ENCODE assay signal across 11 mouse cellular contexts in genomic region chr5:89714552-89714951, GRCm38 (mm10).
DNase-seq lines count a peak whose midpoint lies in the region; ATAC-seq and TF ChIP-seq lines count a peak whose summit lies in the region.
"Had no signal": no experiment of that assay in that cellular context is flagged by ENCODE, and none has a peak within 500 bp of the region (broad histone marks: within the 10 kb centered on the region; RNA-seq: fewer than 3 reads in every experiment).

No protein-coding gene starts in this region.

- H3K27ac ChIP-seq in hindbrain, embryonic 11.5 days (ENCODE audit: low read depth, low read length): no peak overlapping the region
- no peak overlapping the region for H3K27ac ChIP-seq in hindbrain, embryonic 14.5 days
- no peak overlapping the region for H3K27ac ChIP-seq in liver, adult 2 months (replicated peaks; ENCODE audit: insufficient read depth, low read depth, low read length)
- H3K27ac ChIP-seq in liver, embryonic 11.5 days (ENCODE audit: low read depth, low read length): no peak overlapping the region
- no peak overlapping the region for H3K27ac ChIP-seq in liver, postnatal 0 days (ENCODE audit: low read depth)
- H3K27ac ChIP-seq in forebrain, embryonic 10.5 days: no peak overlapping the region
- H3K27ac ChIP-seq: embryonic facial prominence, embryonic 13.5 days had no signal

- H3K4me2 ChIP-seq in hindbrain, embryonic 11.5 days (replicated peaks; ENCODE audit: low read depth, low read length): no peak overlapping the region
- no peak overlapping the region for H3K4me2 ChIP-seq in hindbrain, embryonic 14.5 days (replicated peaks)
- H3K4me2 ChIP-seq in liver, embryonic 11.5 days: no peak overlapping the region
- no peak overlapping the region for H3K4me2 ChIP-seq in liver, postnatal 0 days (ENCODE audit: low read depth, low read length)
- H3K4me2 ChIP-seq: embryonic facial prominence, embryonic 13.5 days had no signal

- peak; percentile 19; the same call in 1 of the 2 replicates for TF ChIP-seq CTCF in liver, adult 2 months (IDR thresholded peaks at IDR 0.05; ENCODE audit: low read depth, low read length)
- TF ChIP-seq CTCF in brain, embryonic 14.5 days (IDR thresholded peaks at IDR 0.05; ENCODE audit: borderline replicate concordance, extremely low read depth, insufficient read depth, insufficient read length): peak; percentile 42; the same call in 1 of the 2 replicates
- peak; percentile 34; the same call in 1 of the 2 replicates for TF ChIP-seq CTCF in liver, postnatal 0 days (IDR thresholded peaks at IDR 0.05; ENCODE audit: low read depth)

- H3K9me3 ChIP-seq in hindbrain, embryonic 11.5 days (ENCODE audit: control insufficient read depth, low read length): no peaks in the 10 kb centered on the region
- H3K9me3 ChIP-seq in hindbrain, embryonic 14.5 days (ENCODE audit: control insufficient read depth, low read length): no peaks in the 10 kb centered on the region
- H3K9me3 ChIP-seq in liver, embryonic 11.5 days (ENCODE audit: control insufficient read depth, low read length): no peaks in the 10 kb centered on the region
- no peaks in the 10 kb centered on the region for H3K9me3 ChIP-seq in liver, postnatal 0 days (ENCODE audit: low read length)
- H3K9me3 ChIP-seq in forebrain, embryonic 10.5 days: no peaks in the 10 kb centered on the region
- H3K9me3 ChIP-seq: embryonic facial prominence, embryonic 13.5 days had no signal

- DNase-seq in hindbrain, embryonic 11.5 days (ENCODE audit: low spot score): peak; percentile 8
- DNase-seq in hindbrain, embryonic 14.5 days (ENCODE audit: low spot score): no peak
- peak; percentile 4 for DNase-seq in liver, adult 2 months (ENCODE audit: extremely low read depth, low read depth, low spot score)
- DNase-seq in liver, embryonic 11.5 days (ENCODE audit: low spot score): no peak
- DNase-seq in brain, embryonic 14.5 days (ENCODE audit: low read depth): peak; percentile 38
- DNase-seq in liver, postnatal 0 days: no peak
- no peak for DNase-seq in thymus, postnatal 14 days
- no peak for DNase-seq in forebrain, embryonic 10.5 days (ENCODE audit: extremely low spot score, low spot score)
- DNase-seq: adrenal gland, postnatal 25 days had no signal

- no peaks in the 10 kb centered on the region for H3K27me3 ChIP-seq in hindbrain, embryonic 11.5 days (ENCODE audit: control insufficient read depth, insufficient read depth, low read length)
- H3K27me3 ChIP-seq in hindbrain, embryonic 14.5 days (ENCODE audit: control insufficient read depth, insufficient read depth, low read length): no peaks in the 10 kb centered on the region
- no peaks in the 10 kb centered on the region for H3K27me3 ChIP-seq in liver, adult 2 months (ENCODE audit: control insufficient read depth, insufficient read depth, low read length)
- no peaks in the 10 kb centered on the region for H3K27me3 ChIP-seq in liver, embryonic 11.5 days (replicated peaks; ENCODE audit: control insufficient read depth, insufficient read depth, low read length)
- no peaks in the 10 kb centered on the region for H3K27me3 ChIP-seq in liver, postnatal 0 days (ENCODE audit: insufficient read depth, low read length)
- no peaks in the 10 kb centered on the region for H3K27me3 ChIP-seq in forebrain, embryonic 10.5 days (ENCODE audit: poor library complexity, severe bottlenecking)
- H3K27me3 ChIP-seq: embryonic facial prominence, embryonic 13.5 days had no signal

- no peaks in the 10 kb centered on the region for H3K4me1 ChIP-seq in hindbrain, embryonic 11.5 days (replicated peaks; ENCODE audit: control insufficient read depth, insufficient read depth, low read length)
- H3K4me1 ChIP-seq in hindbrain, embryonic 14.5 days (replicated peaks; ENCODE audit: control insufficient read depth, insufficient read depth, low read length): no peaks in the 10 kb centered on the region
- H3K4me1 ChIP-seq in liver, adult 2 months (ENCODE audit: control insufficient read depth, insufficient read depth, low read length): no peaks in the 10 kb centered on the region
- H3K4me1 ChIP-seq in liver, embryonic 11.5 days (replicated peaks; ENCODE audit: control insufficient read depth, insufficient read depth, low read length): no peaks in the 10 kb centered on the region
- H3K4me1 ChIP-seq in liver, postnatal 0 days (ENCODE audit: insufficient read depth): no peaks in the 10 kb centered on the region
- no peaks in the 10 kb centered on the region for H3K4me1 ChIP-seq in forebrain, embryonic 10.5 days
- H3K4me1 ChIP-seq: embryonic facial prominence, embryonic 13.5 days had no signal

- no peaks in the 10 kb centered on the region for H3K79me2 ChIP-seq in liver, adult 2 months (ENCODE audit: control insufficient read depth, insufficient read depth, low read length)

- no peak for TF ChIP-seq POLR2A in liver, adult 2 months (IDR thresholded peaks at IDR 0.05; ENCODE audit: extremely low read depth, insufficient read depth, low read length)
- no peak for TF ChIP-seq POLR2A in brain, embryonic 14.5 days (IDR thresholded peaks at IDR 0.05; ENCODE audit: borderline replicate concordance, extremely low read depth, insufficient read depth, insufficient read length, poor library complexity, severe bottlenecking)

- H3K4me3 ChIP-seq in hindbrain, embryonic 11.5 days (ENCODE audit: low read depth, low read length): no peak overlapping the region
- H3K4me3 ChIP-seq in hindbrain, embryonic 14.5 days (replicated peaks; ENCODE audit: low read length): no peak overlapping the region
- H3K4me3 ChIP-seq in liver, adult 2 months (ENCODE audit: insufficient read depth, low read depth, low read length): no peak overlapping the region
- no peak overlapping the region for H3K4me3 ChIP-seq in liver, embryonic 11.5 days (ENCODE audit: low read depth, low read length)
- no peak overlapping the region for H3K4me3 ChIP-seq in liver, postnatal 0 days (ENCODE audit: low read depth, low read length)
- H3K4me3 ChIP-seq in forebrain, embryonic 10.5 days: no peak overlapping the region
- H3K4me3 ChIP-seq: embryonic facial prominence, embryonic 13.5 days had no signal

- H3K9ac ChIP-seq in hindbrain, embryonic 11.5 days (ENCODE audit: low read depth, low read length): no peak overlapping the region
- H3K9ac ChIP-seq in hindbrain, embryonic 14.5 days: no peak overlapping the region
- no peak overlapping the region for H3K9ac ChIP-seq in liver, adult 2 months (ENCODE audit: low read depth, low read length)
- no peak overlapping the region for H3K9ac ChIP-seq in liver, embryonic 11.5 days (ENCODE audit: low read depth, low read length)
- H3K9ac ChIP-seq in liver, postnatal 0 days (replicated peaks): no peak overlapping the region
- H3K9ac ChIP-seq: embryonic facial prominence, embryonic 13.5 days had no signal

- no peaks in the 10 kb centered on the region for H3K36me3 ChIP-seq in hindbrain, embryonic 11.5 days (ENCODE audit: control insufficient read depth, insufficient read depth, low read length)
- no peaks in the 10 kb centered on the region for H3K36me3 ChIP-seq in hindbrain, embryonic 14.5 days (replicated peaks; ENCODE audit: control insufficient read depth, insufficient read depth)
- H3K36me3 ChIP-seq in liver, adult 2 months (ENCODE audit: control insufficient read depth, insufficient read depth, low read length): no peaks in the 10 kb centered on the region
- no peaks in the 10 kb centered on the region for H3K36me3 ChIP-seq in liver, embryonic 11.5 days (ENCODE audit: control insufficient read depth, insufficient read depth, low read length)
- H3K36me3 ChIP-seq in liver, postnatal 0 days (replicated peaks; ENCODE audit: insufficient read depth, low read length): no peaks in the 10 kb centered on the region
- H3K36me3 ChIP-seq in forebrain, embryonic 10.5 days (replicated peaks): 0 out of 2 replicates have a peak, but pooled peaks cover 5% of the 10 kb centered on the region
- H3K36me3 ChIP-seq: embryonic facial prominence, embryonic 13.5 days had no signal

- TF ChIP-seq EP300 in liver, postnatal 0 days (IDR thresholded peaks at IDR 0.05; ENCODE audit: low read depth): no peak

- 64% methylated on average over 2 of the region's 2 CpGs for whole genome bisulfite sequencing in hindbrain, embryonic 11.5 days
- WGBS in hindbrain, embryonic 14.5 days: 44% methylated on average over 2 of the region's 2 CpGs
- WGBS in liver, adult 2 months: 51% methylated on average over 2 of the region's 2 CpGs
- WGBS in liver, embryonic 11.5 days: 39% methylated on average over 2 of the region's 2 CpGs
- WGBS in liver, postnatal 0 days (ENCODE audit: insufficient replicate concordance): 53% methylated on average over 2 of the region's 2 CpGs
- 58% methylated on average over 2 of the region's 2 CpGs for WGBS in forebrain, embryonic 10.5 days

- no peak for ATAC-seq in hindbrain, embryonic 11.5 days (ENCODE audit: low FRiP score)
- ATAC-seq in hindbrain, embryonic 14.5 days (ENCODE audit: low FRiP score): no peak
- ATAC-seq in liver, embryonic 11.5 days (replicated peaks; ENCODE audit: low FRiP score): no peak
- no peak for ATAC-seq in liver, postnatal 0 days
- ATAC-seq: midbrain, embryonic 16.5 days had no signal

Comparison
In these comparisons a context has a peak if more than half of its experiments do, and no peak if none do; other contexts are left out.
1. DNase-seq: peak in hindbrain, embryonic 11.5 days (single experiment), liver, adult 2 months (single experiment) and brain, embryonic 14.5 days (single experiment); none in hindbrain, embryonic 14.5 days (single experiment), liver, embryonic 11.5 days (single experiment), liver, postnatal 0 days (single experiment), thymus, postnatal 14 days (single experiment) and forebrain, embryonic 10.5 days (single experiment).
2. Peak in every context shown above with its lines, with median percentiles within 50 percentile points of each other: CTCF ChIP-seq.